Mouse (Mus musculus): ENCODE results near the gene Cmklr1. TPM values are rescaled to one million over a fixed set of nuclear protein-coding genes. Genes with fewer than 3 reads are reported as not detected.

Cmklr1 gene
- polyA plus RNA-seq, 1 experiment from 2014 or later: 1.3 TPM

DNA sequence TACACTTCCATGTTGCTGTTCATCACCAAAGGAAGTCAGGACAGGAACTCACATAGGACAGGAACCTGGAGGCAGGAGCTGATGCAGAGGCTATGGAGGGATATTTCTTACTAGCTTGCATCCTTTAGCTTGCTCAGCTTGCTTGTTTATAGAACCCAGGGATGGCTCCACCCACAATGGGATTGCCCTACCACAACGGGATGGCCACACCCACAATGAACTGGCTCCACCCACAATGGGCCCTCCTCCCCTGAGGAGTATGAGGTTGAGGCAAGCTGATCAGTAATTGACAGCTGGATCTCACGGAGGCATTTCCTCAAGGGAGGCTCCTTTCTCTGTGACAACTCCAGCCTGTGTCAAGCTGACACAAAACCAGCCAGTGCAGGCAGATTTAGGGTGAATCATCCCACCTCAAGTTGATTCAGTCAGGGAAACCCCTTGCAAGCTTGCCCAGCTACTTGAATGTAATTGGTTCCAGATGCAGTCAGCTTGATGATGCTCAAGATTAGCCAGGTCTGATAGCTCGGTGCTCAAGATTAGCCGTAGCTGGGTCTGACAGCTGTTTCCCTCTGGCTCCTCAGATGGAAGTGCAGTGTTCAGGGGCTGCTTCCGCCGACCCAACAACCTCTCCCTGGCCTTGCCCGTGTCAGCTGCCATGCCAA, 80.0 kb downstream of the Cmklr1 start:
- 0 out of 2 replicates have a peak, but pooled peaks cover 3% of the 10 kb centered on the region for H3K9me3 ChIP-seq (ENCODE audit: control insufficient read depth, low read length)
- H3K4me1 ChIP-seq (ENCODE audit: control insufficient read depth, insufficient read depth, low read length): no peaks in the 10 kb centered on the region
- H3K27me3 ChIP-seq (replicated peaks; ENCODE audit: control insufficient read depth, insufficient read depth, low read length): no peaks in the 10 kb centered on the region
- no peak overlapping the region for H3K4me3 ChIP-seq (ENCODE audit: low read length)
- no peak overlapping the region for H3K4me2 ChIP-seq (ENCODE audit: low read depth, low read length)
- no peak overlapping the region for H3K9ac ChIP-seq (ENCODE audit: low read depth, low read length)
- H3K27ac ChIP-seq (ENCODE audit: low read length): no peak overlapping the region
- ATAC-seq: no peak
- WGBS: 55% methylated on average over 7 of the region's 7 CpGs
- H3K36me3 ChIP-seq (ENCODE audit: control insufficient read depth, insufficient read depth, low read length): no peaks in the 10 kb centered on the region

DNA sequence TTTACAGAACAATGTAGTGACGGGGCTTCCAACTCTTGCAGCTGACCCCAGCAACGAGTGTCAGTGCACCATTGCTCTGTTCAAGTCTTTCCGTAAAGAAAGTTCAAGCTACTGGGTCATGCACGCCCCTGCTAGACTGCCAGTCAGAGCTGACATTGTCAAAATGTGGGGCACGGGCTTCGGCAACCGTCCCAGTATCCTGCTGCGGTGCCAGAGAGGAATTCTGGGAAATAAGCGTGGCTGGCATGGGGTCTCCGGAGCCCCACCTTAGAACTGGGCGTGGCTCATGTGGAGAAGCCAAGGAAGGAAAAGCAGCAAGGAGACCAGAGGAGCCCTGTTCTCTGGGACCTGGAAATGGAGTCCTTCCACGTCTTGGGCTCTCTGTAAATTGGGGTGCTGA, 84.4 kb downstream of the Cmklr1 start:
- H3K36me3 ChIP-seq (ENCODE audit: control insufficient read depth, insufficient read depth, low read length): no peaks in the 10 kb centered on the region
- no peaks in the 10 kb centered on the region for H3K4me1 ChIP-seq (ENCODE audit: control insufficient read depth, insufficient read depth, low read length)
- H3K4me3 ChIP-seq (ENCODE audit: low read length): no peak overlapping the region
- no peak overlapping the region for H3K9ac ChIP-seq (ENCODE audit: low read depth, low read length)
- no peak overlapping the region for H3K4me2 ChIP-seq (ENCODE audit: low read depth, low read length)
- no peak for ATAC-seq
- no peaks in the 10 kb centered on the region for H3K27me3 ChIP-seq (replicated peaks; ENCODE audit: control insufficient read depth, insufficient read depth, low read length)
- 0 out of 2 replicates have a peak, but pooled peaks cover 3% of the 10 kb centered on the region for H3K9me3 ChIP-seq (ENCODE audit: control insufficient read depth, low read length)
- 71% methylated on average over 12 of the region's 12 CpGs for whole genome bisulfite sequencing
- no peak overlapping the region for H3K27ac ChIP-seq (ENCODE audit: low read length)

DNA sequence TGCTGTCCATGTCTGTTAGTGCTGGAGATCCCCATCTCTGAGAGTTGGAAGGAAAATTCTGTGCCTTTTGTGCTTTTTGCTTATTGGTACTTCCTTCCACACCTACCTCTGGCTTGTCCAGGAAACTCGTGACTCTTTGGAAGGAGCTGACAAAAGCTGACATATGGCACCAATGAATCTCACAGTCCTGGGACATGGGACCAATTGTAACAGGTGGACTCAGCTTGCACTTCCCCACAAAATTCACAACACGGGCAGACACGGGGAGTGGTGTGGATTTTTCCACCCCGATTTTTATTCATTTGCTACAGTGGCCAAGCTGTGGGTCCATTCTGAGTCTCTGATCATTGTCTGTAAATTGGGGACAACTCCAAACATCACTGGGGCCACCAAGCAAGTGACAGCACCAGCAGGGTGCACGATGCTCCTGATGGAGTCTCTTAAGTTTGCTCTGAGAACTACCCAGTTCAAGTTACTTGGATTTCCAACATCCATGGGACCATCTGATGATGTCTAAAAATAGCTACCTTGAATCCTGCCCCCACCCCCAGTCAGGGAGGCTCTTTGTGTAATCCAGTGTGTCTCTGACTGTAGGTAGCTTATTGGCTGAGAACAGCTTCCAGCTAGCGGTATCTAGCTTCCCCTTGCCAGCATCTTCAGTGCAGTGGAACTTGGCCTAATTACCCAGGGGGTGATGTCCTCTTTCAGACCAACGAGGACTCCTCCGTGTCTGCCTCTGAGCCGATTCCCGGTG, 84.9 kb downstream of the Cmklr1 start:
- Histone ChIP-seq H3K36me3 (ENCODE audit: control insufficient read depth, insufficient read depth, low read length) (no peaks in the 10 kb centered on the region), H3K9me3 (ENCODE audit: control insufficient read depth, low read length) (0 out of 2 replicates have a peak, but pooled peaks cover 3% of the 10 kb centered on the region), H3K9ac (ENCODE audit: low read depth, low read length) (no peak overlapping the region), H3K4me2 (ENCODE audit: low read depth, low read length) (no peak overlapping the region), H3K4me3 (ENCODE audit: low read length) (no peak overlapping the region), H3K27ac (ENCODE audit: low read length) (no peak overlapping the region), H3K27me3 (replicated peaks; ENCODE audit: control insufficient read depth, insufficient read depth, low read length) (no peaks in the 10 kb centered on the region), H3K4me1 (ENCODE audit: control insufficient read depth, insufficient read depth, low read length) (no peaks in the 10 kb centered on the region)
- 72% methylated on average over 10 of the region's 10 CpGs for WGBS
- ATAC-seq: no peak

DNA sequence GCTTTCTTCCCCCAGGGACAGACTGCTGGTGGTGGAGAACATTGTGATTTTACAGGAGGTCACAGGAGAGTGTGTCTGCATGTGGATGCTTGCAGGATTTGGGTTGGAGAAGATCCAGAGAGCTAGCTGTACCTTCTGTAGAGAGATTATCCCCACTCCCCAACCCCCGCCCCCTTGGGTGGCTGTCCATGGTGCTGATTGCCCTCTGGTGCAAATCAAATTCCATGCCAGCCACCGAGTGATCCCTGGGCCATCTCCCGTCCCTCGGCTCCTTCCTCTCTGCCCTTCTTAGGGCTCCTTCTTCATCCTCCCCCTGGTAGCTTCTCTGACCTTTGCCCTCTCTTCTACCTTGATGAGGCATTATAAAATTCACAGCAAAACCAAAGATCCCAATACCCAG, 85.8 kb downstream of the Cmklr1 start:
- H3K4me2 ChIP-seq (ENCODE audit: low read depth, low read length): no peak overlapping the region
- WGBS: 22% methylated on average over 4 of the region's 4 CpGs
- ATAC-seq: no peak

More for the DNA sequence above, 85.8 kb downstream of the Cmklr1 start:
- no peak overlapping the region for H3K4me3 ChIP-seq (ENCODE audit: low read length)
- H3K4me1 ChIP-seq (ENCODE audit: control insufficient read depth, insufficient read depth, low read length): no peaks in the 10 kb centered on the region
- no peaks in the 10 kb centered on the region for H3K27me3 ChIP-seq (replicated peaks; ENCODE audit: control insufficient read depth, insufficient read depth, low read length)
- H3K36me3 ChIP-seq (ENCODE audit: control insufficient read depth, insufficient read depth, low read length): no peaks in the 10 kb centered on the region
- no peak overlapping the region for H3K9ac ChIP-seq (ENCODE audit: low read depth, low read length)
- no peak overlapping the region for H3K27ac ChIP-seq (ENCODE audit: low read length)
- H3K9me3 ChIP-seq (ENCODE audit: control insufficient read depth, low read length): no peaks in the 10 kb centered on the region

Other genes starting within 250 kb of the Cmklr1 start
- 5.6 and 5.8 TPM in 2 replicates for gene Wscd2, start 160.1 kb downstream of the Cmklr1 start, polyA plus RNA-seq (2015; fragmentation: Nextera tagmentation; extraction: Ambion mirVana)
- gene 1700069L16Rik, start 74.3 kb upstream of the Cmklr1 start, polyA plus RNA-seq (2015; fragmentation: Nextera tagmentation; extraction: Ambion mirVana): not detected in 2 replicates
- gene Ficd, start 85.4 kb upstream of the Cmklr1 start, polyA plus RNA-seq (2015; fragmentation: Nextera tagmentation; extraction: Ambion mirVana): 5.6 and 7.1 TPM in 2 replicates
- 30.2 and 30.6 TPM in 2 replicates for gene Sart3, start 122.1 kb upstream of the Cmklr1 start, polyA plus RNA-seq (2015; fragmentation: Nextera tagmentation; extraction: Ambion mirVana)
- gene Iscu, start 122.3 kb upstream of the Cmklr1 start, polyA plus RNA-seq (2015; fragmentation: Nextera tagmentation; extraction: Ambion mirVana): 99.0 and 114 TPM in 2 replicates
- 56.6 and 63.7 TPM in 2 replicates for gene Tmem119, start 150.1 kb upstream of the Cmklr1 start, polyA plus RNA-seq (2015; fragmentation: Nextera tagmentation; extraction: Ambion mirVana)
- 6.8 and 7.5 TPM in 2 replicates for gene Selplg, start 182.2 kb upstream of the Cmklr1 start, polyA plus RNA-seq (2015; fragmentation: Nextera tagmentation; extraction: Ambion mirVana)